Mouse (Mus musculus) cerebellum, adult 9-10 months (tissue): ENCODE measurements around the gene Epor.

Experiments used
- DNase-seq: peaks from one replicate; pipeline ENCODE4 v3.0.0; 2022

The Epor gene

DNA sequence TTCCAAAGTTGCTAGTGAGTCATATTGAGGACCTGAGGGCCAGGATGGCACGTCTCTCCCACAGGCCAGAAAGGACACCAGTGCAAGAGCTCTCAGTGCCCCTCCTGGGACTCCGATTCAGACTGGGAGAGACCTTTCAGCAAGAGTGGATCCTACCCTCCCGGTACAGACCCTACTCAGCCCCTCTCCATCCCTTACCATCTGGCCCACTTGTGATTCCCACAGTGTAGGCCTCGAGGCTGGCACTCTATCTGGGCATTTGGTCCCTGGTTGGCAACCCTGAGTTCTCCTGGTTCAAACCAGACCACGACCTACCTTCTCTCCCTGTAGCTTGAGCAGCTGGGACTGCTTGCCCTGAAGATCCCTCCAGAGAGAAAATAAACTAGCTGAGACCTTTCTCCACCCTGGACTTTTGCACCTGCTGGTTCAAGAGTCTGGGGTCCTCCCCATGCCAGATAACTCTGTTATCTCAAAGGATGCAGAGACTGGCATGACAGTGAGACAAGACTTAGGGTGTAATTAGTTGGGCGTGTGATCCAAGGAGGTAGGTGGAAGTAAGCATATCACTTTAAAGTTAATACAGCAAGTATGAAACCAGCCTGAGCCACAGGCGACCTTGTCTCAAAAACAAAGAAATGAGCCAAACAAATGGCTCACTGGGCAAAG, 27.7 kb downstream of the Epor start:
- DNase-seq = no peak

DNA sequence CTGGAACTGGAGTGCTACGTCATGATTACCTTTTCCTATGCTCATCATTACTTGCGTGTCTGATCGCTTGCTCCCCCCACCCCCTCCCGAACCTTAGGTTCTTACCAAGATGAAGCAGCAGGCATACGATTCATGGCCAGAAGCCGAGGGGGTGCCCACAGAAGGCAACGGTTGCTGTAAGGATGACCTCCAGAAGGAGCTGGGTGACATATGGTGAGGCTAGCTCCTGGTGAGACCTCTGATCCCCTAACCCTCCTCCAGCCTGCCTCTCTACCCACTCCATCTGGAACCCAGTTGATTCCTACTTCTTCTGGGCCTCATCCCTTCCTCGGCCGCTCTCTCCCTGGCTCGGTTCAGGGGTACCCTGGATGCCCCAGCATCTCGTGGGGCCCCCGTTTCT, 29.3 kb downstream of the Epor start:
- no peak for DNase-seq

DNA sequence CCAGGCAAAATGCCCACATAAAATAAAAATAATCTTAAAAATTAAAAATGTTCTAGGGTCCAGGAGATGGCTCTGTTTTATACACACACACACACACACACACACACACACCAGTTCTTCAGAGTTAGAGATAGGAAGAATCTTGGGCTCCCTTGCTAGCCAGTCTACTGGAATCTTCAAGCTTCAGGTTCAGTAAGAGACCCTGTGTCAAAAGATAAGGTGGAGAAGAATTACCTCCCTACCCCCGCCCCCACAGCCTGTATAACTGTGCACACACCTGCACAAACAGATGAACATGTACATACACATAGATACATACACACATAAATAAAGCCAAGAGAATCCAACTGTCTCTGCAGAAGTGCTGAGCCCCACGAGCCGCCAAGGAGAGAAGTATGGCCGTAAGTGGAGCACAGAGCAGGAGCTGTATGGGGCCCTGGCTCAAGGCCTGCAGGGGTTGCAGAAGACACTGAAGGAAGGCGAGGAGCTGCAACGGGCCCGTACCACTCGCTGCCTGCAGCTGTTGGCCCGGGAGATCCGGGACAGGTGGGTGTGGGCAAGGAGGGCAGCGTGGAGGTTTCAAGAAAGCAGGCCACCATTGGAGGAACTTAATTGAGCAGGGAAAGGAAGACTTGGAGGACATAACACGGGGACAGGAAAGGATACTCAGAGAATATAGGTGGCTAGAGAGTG, 30.7 kb downstream of the Epor start:
- no peak for DNase-seq

DNA sequence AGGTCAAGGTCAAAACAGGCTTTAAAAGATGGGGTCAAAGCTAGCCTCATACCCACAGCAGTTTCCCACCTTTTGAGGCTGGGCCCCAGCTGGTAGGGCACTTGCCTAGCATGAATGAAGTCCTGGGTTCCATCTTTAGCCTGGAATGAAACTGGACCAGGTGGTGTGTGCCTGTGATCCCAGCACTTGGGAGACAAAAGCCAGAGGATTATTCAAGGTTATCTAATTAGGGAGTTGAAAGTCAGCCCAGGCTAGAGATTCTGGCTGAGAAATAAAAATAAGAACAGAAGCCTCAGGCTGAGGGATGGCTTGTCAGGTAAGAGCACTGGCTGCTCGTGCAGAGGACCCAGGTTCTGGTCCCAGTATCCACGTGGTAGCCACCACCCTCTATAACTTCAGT, 31.3 kb downstream of the Epor start:
- DNase-seq = peak; percentile 66

DNA sequence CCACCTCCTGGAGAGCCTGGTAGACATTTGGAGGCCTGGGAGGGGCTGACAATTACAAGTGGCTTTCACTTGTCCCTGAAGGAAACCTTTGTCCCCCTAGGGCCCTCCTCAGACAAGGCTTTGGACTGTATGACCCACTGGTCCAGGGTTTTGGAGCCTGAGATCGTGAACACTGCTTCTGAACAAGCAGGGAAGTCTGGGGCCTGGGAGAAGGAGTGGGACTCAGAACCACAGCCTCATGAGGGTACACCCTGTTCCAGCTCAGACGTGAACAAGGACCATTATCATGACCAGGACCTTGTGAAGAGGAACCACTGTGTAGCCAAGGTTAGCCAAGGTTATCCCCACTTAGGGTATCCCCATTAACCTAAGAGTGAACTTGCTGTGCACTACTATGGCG, 34.1 kb downstream of the Epor start:
- no peak for DNase-seq

DNA sequence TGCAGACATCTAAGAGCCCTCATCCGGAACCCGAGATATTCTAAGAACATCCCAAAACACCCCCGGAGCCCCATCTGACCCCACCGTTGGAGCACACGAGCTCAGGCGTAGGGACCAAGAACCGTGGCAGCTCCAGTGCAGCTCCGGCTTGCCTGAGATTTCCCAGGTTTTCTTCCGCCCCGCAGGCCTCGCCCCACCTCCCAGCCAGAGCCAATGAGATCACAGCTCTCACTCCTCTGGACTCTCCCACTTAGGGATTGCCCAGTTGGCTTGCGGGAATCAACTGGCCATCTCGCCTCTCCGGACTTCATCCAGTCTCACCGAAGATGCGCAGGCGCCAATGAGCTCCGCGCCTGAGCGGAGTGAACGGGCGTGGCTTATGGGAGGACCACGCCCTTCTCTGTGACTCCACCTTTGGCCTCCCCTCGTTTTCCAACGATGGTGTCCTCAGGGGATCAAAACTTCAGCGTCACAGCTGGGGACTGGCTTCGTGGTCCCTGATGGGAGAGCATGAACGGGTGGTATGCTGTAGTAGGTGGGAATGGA, 36.0 kb downstream of the Epor start, which contains the start of the genes Ccdc159 and Tmem205:
Ccdc159 (plus strand) TSS at position 264 of the 546 bp plus-strand sequence.
Tmem205 (minus strand) TSS at position 349 of the 546 bp plus-strand sequence.
- peak; percentile 96 for DNase-seq

DNA sequence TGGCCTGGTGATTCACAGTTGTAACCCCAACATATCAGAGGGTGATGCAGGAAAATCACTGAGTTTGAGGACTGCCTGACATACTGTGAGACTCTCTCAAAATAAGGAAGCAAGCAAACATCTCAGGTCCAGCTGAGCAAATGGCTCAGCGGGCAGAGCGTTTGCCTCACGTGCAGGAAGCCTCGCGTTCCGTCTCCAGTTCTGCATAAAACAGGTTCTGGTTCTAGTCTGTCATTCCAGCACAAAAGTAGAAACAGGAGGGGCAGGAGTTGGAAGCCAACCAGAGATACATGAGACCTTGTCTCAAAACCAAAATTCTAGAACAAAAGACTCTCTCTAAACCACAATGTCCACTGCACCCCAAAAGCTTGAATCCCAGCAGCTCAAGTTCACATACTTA, 36.5 kb downstream of the Epor start:
- no peak for DNase-seq

DNA sequence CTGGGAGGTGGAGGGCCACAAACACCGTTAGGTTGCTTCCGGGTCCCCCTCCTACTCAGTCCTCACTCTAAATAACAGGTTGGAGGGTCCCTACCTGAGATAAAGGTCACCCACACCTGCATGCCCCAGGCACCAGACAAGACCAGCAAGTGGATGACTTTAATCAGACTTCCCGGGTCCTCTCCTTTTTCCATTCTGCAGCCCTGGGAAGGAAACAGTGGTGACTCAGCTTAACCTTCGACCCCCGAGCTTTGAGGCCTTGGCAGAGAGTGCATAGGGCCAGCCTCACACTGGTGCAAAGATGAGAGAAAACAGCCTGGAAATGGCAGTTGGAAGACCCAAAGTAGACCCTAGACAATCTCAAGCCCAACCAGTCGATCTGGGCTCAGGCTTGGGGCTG, 37.2 kb downstream of the Epor start:
- DNase-seq = no peak

DNA sequence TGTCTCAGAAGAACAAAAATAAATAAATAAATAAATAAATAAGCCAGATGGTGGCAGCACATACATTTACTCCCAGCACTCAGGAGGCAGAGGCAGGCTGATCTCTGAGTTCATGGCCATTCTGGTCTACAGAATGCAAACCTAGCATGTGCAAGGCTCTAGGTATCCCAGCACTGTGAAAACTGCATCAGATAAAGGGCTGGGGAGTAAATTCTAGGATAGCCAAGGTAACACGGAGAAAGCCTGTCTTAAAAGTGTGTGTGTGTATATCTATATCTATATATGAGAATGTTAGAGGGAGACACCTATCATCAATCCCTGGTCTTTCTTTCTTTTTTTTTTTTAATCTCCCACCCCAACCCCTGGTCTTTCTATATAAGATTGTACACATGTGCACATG, 37.8 kb downstream of the Epor start:
- no peak for DNase-seq

DNA sequence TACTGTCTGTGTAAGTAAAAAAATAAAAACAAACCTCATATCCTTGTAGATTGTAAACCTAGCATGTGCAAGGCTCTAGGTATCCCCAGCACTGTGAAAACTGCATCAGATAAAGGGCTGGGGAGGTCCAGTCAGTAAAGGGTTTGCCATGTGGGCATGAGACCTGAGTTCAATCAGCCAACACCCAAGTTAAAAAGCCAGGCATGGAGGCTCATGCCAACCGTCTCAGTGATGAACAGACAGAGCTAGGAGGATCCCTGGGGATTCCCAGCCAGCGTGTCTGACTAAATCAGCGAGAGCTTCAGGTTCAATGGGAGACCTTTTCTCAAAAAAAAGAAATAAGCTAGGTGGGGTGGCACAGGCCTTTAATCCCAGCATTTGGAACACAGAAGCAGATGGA, 38.3 kb downstream of the Epor start:
- DNase-seq = no peak

DNA sequence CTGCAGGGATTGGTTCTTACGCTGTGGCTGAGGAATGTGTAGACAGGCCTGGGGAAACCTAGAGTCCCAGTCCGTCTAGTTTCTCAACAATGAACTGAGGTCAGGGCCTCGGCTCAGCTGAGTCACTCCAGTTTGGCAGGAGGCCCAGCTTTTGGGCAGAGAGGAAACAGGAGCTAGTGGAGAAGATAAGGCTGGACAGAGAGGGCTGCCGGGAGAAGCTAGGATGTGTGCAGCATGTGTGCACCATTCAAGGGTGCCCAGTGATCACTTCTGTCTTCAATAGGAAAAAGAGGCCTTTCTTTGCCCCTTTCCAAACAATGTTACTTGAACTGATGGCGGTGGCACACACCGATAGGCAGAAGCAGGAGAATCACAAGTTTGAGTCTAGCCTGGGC, 39.2 kb downstream of the Epor start:
- DNase-seq = no peak

DNA sequence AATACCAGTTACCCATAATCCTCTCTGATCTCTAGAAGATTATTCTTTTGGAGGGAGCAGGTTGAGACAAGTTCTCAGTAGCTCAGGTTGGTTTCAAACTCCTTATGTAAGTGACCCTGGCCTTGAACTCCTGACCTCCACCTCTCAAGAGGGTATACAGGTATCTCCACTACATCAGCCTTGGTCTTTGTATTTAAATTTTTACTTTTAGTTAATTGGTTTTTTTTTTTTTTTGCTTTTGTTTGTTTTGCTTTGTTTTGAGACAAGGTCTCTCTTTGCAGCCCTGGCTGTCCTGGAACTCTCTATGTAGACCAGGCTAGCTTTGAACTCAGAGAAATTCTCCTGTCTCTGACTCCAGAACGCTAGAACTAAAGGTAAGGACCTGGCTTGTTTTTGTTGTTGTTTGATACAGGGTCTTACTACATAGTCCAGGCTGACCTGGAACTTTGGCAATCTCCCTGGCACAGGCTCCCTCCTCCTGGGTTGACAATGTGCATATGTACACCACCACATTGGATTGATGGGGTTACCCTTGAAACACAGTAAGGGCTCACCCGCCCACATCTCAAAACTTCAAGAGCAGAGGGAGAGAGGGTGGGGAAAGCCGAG, 39.7 kb downstream of the Epor start:
- no peak for DNase-seq

DNA sequence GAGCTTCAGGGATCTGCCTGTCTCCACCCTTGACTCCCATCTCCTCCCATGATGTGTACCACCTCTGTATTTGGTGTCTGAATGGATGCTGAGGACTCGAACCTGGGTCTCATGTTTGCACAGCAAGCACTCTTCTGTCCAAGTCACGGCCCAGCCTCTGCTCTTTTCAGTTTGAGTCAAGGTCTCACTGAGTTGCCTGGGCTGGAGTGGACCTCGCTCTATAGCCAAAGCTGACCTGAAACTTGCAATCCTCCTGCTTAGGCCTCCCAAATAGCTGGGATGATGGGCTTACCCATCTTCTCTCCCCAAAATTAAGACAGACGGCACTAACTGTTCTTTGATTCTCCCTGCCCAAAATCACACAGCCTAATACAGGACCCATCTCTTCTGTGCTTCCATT, 40.3 kb downstream of the Epor start:
- no peak for DNase-seq

DNA sequence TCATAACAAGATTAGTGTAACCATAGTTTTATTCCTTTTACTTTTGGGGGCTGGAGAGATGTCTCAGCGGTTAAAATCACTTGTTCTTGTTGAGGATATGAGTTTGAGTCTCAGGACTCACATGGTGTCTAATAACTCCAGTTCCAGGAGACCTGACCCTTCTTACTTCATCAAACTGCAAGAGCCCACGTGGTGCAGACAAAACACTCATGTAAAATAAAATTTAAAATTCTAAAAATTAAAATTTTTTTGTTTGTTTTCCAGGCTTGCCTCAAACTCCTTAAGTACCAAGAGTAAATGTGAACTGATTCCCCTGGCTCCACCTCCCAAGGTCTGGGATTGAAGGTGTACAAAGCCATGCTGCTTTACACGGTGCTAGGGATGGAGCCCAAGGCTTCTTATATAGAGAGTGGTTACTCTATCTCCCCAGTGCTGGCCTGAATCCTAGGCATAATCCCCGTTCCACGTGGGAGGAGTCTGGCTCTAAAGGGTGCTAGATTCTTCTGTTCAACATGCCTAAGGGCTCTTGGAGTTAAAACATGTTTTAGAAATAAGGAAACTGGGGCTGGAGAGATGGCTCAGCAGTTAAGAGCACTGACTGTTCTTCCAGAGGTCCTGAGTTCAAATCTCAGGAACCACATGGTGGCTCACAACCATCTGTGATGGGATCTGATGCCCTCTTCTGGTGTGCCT, 44.5 kb downstream of the Epor start:
- no peak for DNase-seq

DNA sequence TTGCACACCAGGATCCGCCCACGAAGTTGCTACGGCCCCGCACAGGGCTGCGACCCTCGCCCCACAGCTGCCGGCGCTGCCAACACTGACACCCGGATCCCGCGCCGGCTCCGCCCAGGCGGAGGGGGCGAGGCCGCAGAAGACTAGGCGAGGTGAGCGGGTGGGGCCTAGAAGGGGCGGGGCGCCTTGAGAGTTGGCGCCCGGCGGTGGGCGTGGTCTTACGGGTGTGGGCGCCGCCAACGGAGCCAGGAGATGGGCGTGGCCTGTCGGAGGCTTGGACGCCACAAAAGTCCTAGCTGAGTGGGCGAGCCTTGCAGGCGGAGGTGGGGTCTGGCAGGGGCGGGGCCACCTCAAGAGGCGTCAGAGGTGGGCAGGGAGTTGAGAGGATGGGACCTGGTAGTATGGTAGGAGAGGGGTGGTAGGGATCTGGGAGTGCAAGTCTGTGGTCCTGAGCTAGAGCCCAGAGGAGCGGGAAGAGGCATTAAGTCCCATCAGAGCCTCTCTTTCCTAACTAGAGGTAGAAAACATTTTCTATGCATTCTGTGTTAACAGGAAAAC, 45.2 kb downstream of the Epor start, which contains the start of gene Rab3d:
Rab3d (minus strand) TSS at position 158 of the 558 bp plus-strand sequence.
- peak; percentile 89 for DNase-seq

DNA sequence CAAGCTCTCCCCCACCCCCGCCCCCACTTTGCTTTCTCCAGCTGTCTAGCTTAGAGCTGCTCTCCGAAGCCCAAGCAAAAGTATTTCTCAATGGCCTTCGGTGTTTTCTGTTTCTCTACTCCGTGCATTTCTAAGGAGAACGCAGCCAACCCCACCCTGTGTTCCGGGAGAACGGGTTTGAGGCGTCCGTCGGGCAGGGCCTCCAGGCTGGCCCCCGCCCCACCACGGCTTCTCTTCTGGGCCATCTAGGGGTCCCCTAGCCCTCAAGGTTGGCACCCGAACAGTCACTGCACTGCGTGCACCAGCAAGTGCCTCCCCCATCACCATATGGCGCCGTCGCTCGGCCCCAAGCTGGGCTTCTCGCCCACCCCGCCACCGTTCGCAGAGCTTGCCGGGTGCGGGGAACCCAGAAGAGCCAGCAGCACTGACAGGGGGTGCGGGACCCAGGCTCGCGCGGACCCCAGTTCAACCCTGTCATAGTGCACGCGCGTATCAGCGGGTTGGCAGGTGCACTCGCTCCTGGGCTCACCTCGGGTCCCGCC, 45.7 kb downstream of the Epor start:
- DNase-seq = no peak

DNA sequence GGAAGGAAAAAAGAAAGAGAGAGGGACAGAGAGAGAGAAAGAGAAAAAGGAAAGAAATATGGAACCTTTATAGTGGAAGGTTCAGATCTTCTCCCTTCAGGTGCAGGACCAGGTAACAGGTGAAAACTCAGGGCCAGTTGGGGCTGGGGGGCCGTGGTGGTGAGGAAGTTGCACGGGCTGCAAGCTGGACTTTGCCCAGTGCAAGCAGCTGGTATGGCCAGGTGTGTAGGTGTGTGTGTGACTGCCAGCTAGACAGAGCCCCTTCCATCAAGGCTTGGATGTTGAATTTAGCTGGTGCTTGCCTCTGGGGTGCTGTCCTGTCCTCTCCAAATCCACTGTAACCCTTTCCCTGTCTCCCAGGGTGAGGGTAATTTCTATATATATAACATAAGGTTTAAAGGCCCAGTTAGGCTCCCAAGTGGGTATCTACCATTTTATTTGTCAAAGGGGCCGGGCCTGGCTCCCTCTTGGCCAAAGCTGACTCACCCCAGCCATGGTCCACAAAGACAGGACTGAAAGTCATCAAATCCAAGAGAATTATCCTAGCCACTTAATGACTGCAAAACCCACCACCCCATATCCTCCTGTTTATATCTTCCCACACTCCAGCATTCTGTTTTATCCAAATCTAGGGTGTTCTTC, 46.3 kb downstream of the Epor start:
- no peak for DNase-seq

DNA sequence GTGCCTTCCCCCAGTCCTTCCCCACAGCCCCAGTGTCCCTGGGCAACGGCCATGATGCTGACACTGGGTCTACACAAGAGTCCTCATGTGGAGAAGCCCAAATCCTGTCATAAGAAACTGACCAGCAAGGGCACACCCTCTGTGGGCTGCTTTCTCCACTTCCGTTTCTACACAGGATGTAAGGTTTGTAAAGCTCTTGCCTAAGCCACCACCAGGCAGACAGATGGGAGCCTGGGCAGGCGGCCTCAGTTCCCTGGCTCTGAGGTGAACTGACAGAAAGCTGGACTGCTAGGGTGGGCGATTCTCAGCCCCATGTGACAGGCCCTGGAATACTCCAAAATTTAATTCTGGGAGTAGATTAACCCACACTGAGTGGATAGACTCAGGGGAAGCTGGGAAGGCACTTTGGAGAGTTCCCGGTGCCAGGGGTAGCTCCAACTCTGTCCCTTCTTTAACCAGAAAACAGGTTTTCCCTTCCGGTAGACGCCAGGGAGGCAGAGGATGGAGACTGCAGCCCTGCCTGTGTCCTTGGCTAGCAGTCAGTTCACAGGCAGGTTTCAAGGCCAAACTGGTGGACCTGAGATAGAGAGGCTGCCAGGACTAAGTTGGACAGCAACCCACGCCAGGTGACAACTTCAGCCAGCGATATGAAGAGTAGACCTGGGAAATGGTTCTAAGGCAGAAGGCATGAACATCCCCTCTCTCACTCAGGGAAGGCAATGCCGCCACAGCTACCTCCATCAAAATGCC, 53.7 kb downstream of the Epor start:
- DNase-seq = no peak
